Mouse (Mus musculus): ENCODE data around the gene Tas2r138. TPM values are rescaled to one million over a fixed set of nuclear protein-coding genes. Genes with fewer than 3 reads are reported as not detected.
"Not testable (repeated sequence)": the region's sequence is repeated elsewhere in the genome, so short reads cannot be mapped to it uniquely, and the experiment has no call there.

Tas2r138 gene
- polyA plus RNA-seq, 1 experiment from 2014 or later: not detected

- Histone ChIP-seq H3K4me2 (no peak overlapping the region), H3K36me3 (no peaks in the 10 kb centered on the region), H3K9ac (no peak overlapping the region), H3K27me3 (replicated peaks) (no peaks in the 10 kb centered on the region), H3K27ac (replicated peaks) (no peak overlapping the region), H3K4me3 (no peak overlapping the region), H3K9me3 (no peaks in the 10 kb centered on the region), H3K4me1 (no peaks in the 10 kb centered on the region)
- WGBS: 65% methylated on average over 8 of the region's 8 CpGs
- ATAC-seq (ENCODE audit: extremely low read depth, insufficient number of reproducible peaks, low FRiP score, low TSS enrichment): no peak
Observed at GRCm38 (mm10) chr6:40610244-40610643, 2.9 kb downstream of the Tas2r138 start.

- Histone ChIP-seq H3K4me3 (no peak overlapping the region), H3K27ac (replicated peaks) (no peak overlapping the region), H3K27me3 (replicated peaks) (no peaks in the 10 kb centered on the region), H3K9ac (no peak overlapping the region), H3K9me3 (no peaks in the 10 kb centered on the region), H3K4me2 (no peak overlapping the region), H3K36me3 (no peaks in the 10 kb centered on the region), H3K4me1 (no peaks in the 10 kb centered on the region)
- ATAC-seq (ENCODE audit: extremely low read depth, insufficient number of reproducible peaks, low FRiP score, low TSS enrichment): no peak
Observed at GRCm38 (mm10) chr6:40607431-40607830, 5.7 kb downstream of the Tas2r138 start.

- H3K4me2 ChIP-seq; ATAC-seq (ENCODE audit: extremely low read depth, insufficient number of reproducible peaks, low FRiP score, low TSS enrichment); H3K27ac ChIP-seq (replicated peaks); H3K36me3 ChIP-seq; H3K9me3 ChIP-seq; H3K4me3 ChIP-seq; H3K4me1 ChIP-seq; H3K27me3 ChIP-seq (replicated peaks); H3K9ac ChIP-seq: not testable (repeated sequence)
- WGBS: 31% methylated on average over 4 of the region's 4 CpGs
Observed at GRCm38 (mm10) chr6:40598546-40598945, 14.6 kb downstream of the Tas2r138 start.

- no peak overlapping the region for H3K4me3 ChIP-seq
- WGBS: 61% methylated on average over 3 of the region's 3 CpGs
- no peak overlapping the region for H3K4me2 ChIP-seq
- no peaks in the 10 kb centered on the region for H3K36me3 ChIP-seq
- H3K9me3 ChIP-seq: no peaks in the 10 kb centered on the region
- H3K9ac ChIP-seq: no peak overlapping the region
- no peaks in the 10 kb centered on the region for H3K27me3 ChIP-seq (replicated peaks)
- H3K27ac ChIP-seq (replicated peaks): no peak overlapping the region
- no peaks in the 10 kb centered on the region for H3K4me1 ChIP-seq
- no peak for ATAC-seq (ENCODE audit: extremely low read depth, insufficient number of reproducible peaks, low FRiP score, low TSS enrichment)
Observed at GRCm38 (mm10) chr6:40594804-40595550, 18.1 kb downstream of the Tas2r138 start.

- WGBS: 74% methylated on average over 2 of the region's 2 CpGs
- H3K27me3 ChIP-seq (replicated peaks): no peaks in the 10 kb centered on the region
- H3K36me3 ChIP-seq: no peaks in the 10 kb centered on the region
- H3K9ac ChIP-seq: no peak overlapping the region
- H3K4me2 ChIP-seq: no peak overlapping the region
- no peaks in the 10 kb centered on the region for H3K9me3 ChIP-seq
- no peak overlapping the region for H3K27ac ChIP-seq (replicated peaks)
- no peak overlapping the region for H3K4me3 ChIP-seq
- no peak for ATAC-seq (ENCODE audit: extremely low read depth, insufficient number of reproducible peaks, low FRiP score, low TSS enrichment)
- no peaks in the 10 kb centered on the region for H3K4me1 ChIP-seq
Observed at GRCm38 (mm10) chr6:40588346-40588745, 24.8 kb downstream of the Tas2r138 start.

GRCm38 (mm10) chr6:40585645-40586044, 27.5 kb downstream of the Tas2r138 start, which contains the start of gene Clec5a:
TSS of gene Clec5a (minus strand) at chr6:40585821.
- Histone ChIP-seq H3K9me3 (no peaks in the 10 kb centered on the region), H3K4me3 (no peak within 1 kb of the TSS), H3K36me3 (no peaks in the 10 kb centered on the region), H3K27me3 (replicated peaks) (no peaks in the 10 kb centered on the region), H3K27ac (replicated peaks) (no peak within 1 kb of the TSS), H3K4me2 (no peak within 1 kb of the TSS), H3K4me1 (no peaks in the 10 kb centered on the region), H3K9ac (no peak within 1 kb of the TSS)
- 53% methylated on average over 5 of the region's 5 CpGs for WGBS
- no peak for ATAC-seq (ENCODE audit: extremely low read depth, insufficient number of reproducible peaks, low FRiP score, low TSS enrichment)

GRCm38 (mm10) chr6:40584336-40584735, 28.8 kb downstream of the Tas2r138 start:
- Histone ChIP-seq H3K36me3 (no peaks in the 10 kb centered on the region), H3K27ac (replicated peaks) (no peak overlapping the region), H3K27me3 (replicated peaks) (no peaks in the 10 kb centered on the region), H3K9ac (no peak overlapping the region), H3K4me1 (no peaks in the 10 kb centered on the region), H3K9me3 (no peaks in the 10 kb centered on the region), H3K4me2 (no peak overlapping the region), H3K4me3 (no peak overlapping the region)
- WGBS: 81% methylated on average over 6 of the region's 6 CpGs
- no peak for ATAC-seq (ENCODE audit: extremely low read depth, insufficient number of reproducible peaks, low FRiP score, low TSS enrichment)

- no peak for ATAC-seq (ENCODE audit: extremely low read depth, insufficient number of reproducible peaks, low FRiP score, low TSS enrichment)
- Histone ChIP-seq H3K9me3 (no peaks in the 10 kb centered on the region), H3K4me2 (no peak overlapping the region), H3K27ac (replicated peaks) (no peak overlapping the region), H3K9ac (no peak overlapping the region), H3K4me3 (no peak overlapping the region), H3K27me3 (replicated peaks) (no peaks in the 10 kb centered on the region), H3K4me1 (no peaks in the 10 kb centered on the region), H3K36me3 (no peaks in the 10 kb centered on the region)
- WGBS: 68% methylated on average over 1 of the region's 1 CpGs
Observed at GRCm38 (mm10) chr6:40576305-40576704, 36.8 kb downstream of the Tas2r138 start.

- no peaks in the 10 kb centered on the region for H3K36me3 ChIP-seq
- H3K4me3 ChIP-seq: no peak overlapping the region
- H3K4me2 ChIP-seq: no peak overlapping the region
- no peak for ATAC-seq (ENCODE audit: extremely low read depth, insufficient number of reproducible peaks, low FRiP score, low TSS enrichment)
- H3K9me3 ChIP-seq: no peaks in the 10 kb centered on the region
- WGBS: 56% methylated on average over 3 of the region's 3 CpGs
- H3K4me1 ChIP-seq: no peaks in the 10 kb centered on the region
- no peaks in the 10 kb centered on the region for H3K27me3 ChIP-seq (replicated peaks)
- H3K27ac ChIP-seq (replicated peaks): no peak overlapping the region
- H3K9ac ChIP-seq: no peak overlapping the region
Observed at GRCm38 (mm10) chr6:40573618-40574017, 39.5 kb downstream of the Tas2r138 start.

- no peaks in the 10 kb centered on the region for H3K9me3 ChIP-seq
- 72% methylated on average over 3 of the region's 3 CpGs for WGBS
- H3K4me2 ChIP-seq: no peak within 1 kb of the TSS
- no peak within 1 kb of the TSS for H3K4me3 ChIP-seq
- ATAC-seq (ENCODE audit: extremely low read depth, insufficient number of reproducible peaks, low FRiP score, low TSS enrichment): no peak
- H3K36me3 ChIP-seq: no peaks in the 10 kb centered on the region
- no peak within 1 kb of the TSS for H3K9ac ChIP-seq
- H3K4me1 ChIP-seq: no peaks in the 10 kb centered on the region
- no peaks in the 10 kb centered on the region for H3K27me3 ChIP-seq (replicated peaks)
- no peak within 1 kb of the TSS for H3K27ac ChIP-seq (replicated peaks)
Observed at GRCm38 (mm10) chr6:40569187-40569586, 43.9 kb downstream of the Tas2r138 start, which contains the start of gene Olfr460. TSS of gene Olfr460 (plus strand) at chr6:40569487.

Data from heart, embryonic 13.5 days (tissue).